Mouse (Mus musculus): ENCODE results near the gene Cep68. TPM values are rescaled to one million over a fixed set of nuclear protein-coding genes. Genes with fewer than 3 reads are reported as not detected.

Gene Cep68
- polyA plus RNA-seq (2017; shearing (Covaris generic)) = 10 to 100 TPM; 17.8 to 24.7 TPM

DNA sequence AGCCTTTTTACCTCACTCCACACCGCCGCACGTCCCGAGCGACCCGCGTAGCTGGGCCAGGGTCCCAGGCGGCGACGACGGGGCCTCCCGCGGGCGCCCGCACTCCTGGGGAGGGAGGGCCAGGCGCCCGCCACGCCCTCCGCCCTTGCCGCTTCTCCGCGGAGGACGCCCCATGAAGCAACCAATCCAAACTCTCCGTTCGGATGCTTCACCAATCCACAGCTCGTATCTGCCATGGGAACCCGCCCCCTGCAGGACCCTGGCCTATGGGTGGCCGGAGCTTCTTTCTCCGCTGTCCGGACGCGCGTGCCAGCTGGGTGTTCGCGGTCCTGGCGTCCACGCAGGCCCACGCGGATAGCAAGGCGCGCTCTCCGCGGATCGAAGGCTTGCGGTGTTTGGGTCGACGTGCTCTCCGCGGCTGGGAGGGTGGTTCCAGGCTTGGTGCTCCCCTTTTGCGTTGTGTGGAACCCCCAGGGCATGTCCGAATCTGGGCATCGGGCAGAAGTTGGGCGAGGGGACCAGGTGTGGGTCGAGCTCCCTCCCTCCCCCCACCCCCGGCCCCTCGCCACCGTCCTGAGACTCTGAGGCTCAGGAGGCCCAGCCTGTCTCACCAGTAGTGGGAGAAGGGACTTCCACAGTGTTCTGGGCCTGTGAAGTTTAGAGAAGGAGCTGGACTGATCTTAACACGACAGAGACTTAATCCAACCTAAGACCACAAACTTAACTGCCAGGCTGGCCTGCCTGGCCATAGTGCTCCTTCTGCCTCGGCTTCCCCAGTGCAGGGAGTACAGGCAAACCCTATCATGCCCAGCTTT is at the start of gene Cep68:
Gene Cep68, minus strand, starts transcription at position 134 of the 815 bp plus-strand sequence.

DNA sequence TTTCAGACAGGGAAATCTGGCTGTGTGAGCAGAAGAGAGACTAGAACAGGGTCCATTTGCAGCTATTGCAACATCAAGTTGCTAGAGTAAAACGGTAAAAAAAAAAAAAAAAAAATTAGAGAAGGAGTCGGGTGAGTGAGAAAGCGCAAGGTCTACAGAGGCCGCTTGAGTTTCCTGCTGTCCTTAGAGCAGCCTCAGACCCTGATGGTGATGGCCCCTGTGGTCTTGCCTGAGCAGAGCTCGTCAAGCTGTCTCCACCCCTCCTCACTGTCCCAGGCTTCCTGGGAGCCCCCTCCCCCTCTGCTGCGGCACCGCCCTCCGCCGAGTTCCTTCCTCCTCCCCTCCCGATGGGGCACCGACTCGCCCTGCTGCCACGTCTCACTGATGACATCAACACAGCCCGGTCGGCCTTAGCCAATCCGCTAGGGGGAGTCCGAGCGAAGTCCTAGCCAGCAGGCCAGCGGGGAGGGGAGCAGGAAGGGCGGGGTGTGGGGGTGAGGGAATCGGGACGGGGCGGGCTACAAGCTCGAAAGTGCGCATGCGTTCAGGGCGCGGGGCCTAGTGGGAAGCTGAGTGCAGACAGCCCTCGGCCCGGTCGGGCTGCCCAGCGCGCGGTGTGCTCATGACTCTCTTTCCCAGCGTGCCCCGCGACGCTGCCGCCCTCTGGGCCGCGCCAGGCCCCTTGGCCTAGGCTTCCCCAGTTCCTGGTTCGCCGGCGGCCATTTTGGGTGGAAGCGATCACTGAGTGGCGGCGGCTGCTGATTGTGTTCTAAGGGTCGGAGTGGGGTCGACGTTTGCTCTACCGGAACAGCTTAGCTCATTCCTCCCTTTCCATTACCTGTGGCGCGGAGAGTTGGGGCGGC is 48.3 kb downstream of the Cep68 start, which contains the start of gene Rab1a:
Gene Rab1a, plus strand, starts transcription at position 720 of the 863 bp plus-strand sequence.

Other genes starting within 250 kb of the Cep68 start
- gene Actr2, start 136.5 kb downstream of the Cep68 start, polyA plus RNA-seq (2017; shearing (Covaris generic)) = 100 to 1,000 TPM; 176 to 209 TPM
- 100 to 1,000 TPM; 117 to 179 TPM for gene Rab1a, start 48.0 kb downstream of the Cep68 start, polyA plus RNA-seq (2017; shearing (Covaris generic))
- gene Slc1a4, start 83.3 kb upstream of the Cep68 start, polyA plus RNA-seq (2017; shearing (Covaris generic)) = under 1 TPM; 0.67 to 0.77 TPM